Mouse (Mus musculus): ENCODE data around the gene Zfp760. TPM values are rescaled to one million over a fixed set of nuclear protein-coding genes. Genes with fewer than 3 reads are reported as not detected.
"Not testable (repeated sequence)": the region's sequence is repeated elsewhere in the genome, so short reads cannot be mapped to it uniquely, and the experiment has no call there.

The Zfp760 gene
- polyA plus RNA-seq, 1 experiment: 9.0 TPM

DNA sequence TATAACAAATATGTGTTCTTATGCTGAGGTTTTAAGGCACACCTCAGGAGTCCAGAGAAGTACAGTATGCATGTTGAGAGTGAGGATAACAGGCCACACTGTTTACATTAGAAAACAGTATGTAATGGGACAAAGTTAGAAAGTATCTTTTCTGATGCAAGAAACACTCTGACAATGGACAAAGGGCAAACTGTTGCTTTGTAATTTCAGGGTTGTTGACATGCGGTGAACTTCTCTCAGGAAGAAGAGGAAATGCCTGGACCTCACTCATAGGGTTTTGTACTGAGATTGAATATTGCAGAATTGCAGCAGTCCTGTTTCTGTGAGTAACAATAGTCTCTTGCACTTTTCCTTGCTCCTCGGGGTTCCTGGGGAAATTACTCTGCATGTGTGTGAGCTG lies 860 bp downstream of the Zfp760 start:
- H3K4me1 ChIP-seq (ENCODE audit: control insufficient read depth, insufficient read depth, low read length): 0 out of 2 replicates have a peak, but pooled peaks cover 3% of the 10 kb centered on the region
- no peak overlapping the region; the same call in 1 of the 2 replicates for H3K27ac ChIP-seq (ENCODE audit: insufficient read depth, low read length)
- TF ChIP-seq CTCF (IDR thresholded peaks at IDR 0.05; ENCODE audit: borderline replicate concordance, insufficient read depth, low read length) (no peak), POLR2A (IDR thresholded peaks at IDR 0.05; ENCODE audit: low read depth, low read length) (no peak)
- peak overlapping the region; percentile 93 for H3K4me3 ChIP-seq (ENCODE audit: insufficient read depth, low read length)

DNA sequence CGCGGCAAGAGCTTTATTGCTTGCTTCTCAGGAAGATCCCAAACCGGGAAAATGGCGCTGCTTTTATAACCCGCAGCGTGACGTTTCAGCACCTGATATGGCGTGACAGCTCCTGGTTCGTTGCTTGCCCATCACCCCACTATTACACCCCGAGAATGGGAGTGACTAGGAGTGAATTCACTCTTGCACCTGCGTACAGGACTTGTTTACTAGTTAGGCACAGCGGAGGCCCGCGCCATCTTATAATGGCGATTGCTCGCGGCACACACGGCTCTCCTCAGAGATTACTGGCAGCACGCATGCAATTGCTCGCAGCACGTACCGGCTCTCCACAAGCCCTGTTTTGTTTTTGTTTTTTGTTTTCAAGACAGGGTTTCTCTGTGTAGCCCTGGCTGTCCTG lies 23.0 kb downstream of the Zfp760 start, which contains the start of gene Zfp229:
Zfp229 (plus strand) TSS at position 301 of the 400 bp plus-strand sequence.
- H3K4me1 ChIP-seq (ENCODE audit: control insufficient read depth, insufficient read depth, low read length); H3K27ac ChIP-seq (ENCODE audit: insufficient read depth, low read length); H3K4me3 ChIP-seq (ENCODE audit: insufficient read depth, low read length): not testable (repeated sequence)

DNA sequence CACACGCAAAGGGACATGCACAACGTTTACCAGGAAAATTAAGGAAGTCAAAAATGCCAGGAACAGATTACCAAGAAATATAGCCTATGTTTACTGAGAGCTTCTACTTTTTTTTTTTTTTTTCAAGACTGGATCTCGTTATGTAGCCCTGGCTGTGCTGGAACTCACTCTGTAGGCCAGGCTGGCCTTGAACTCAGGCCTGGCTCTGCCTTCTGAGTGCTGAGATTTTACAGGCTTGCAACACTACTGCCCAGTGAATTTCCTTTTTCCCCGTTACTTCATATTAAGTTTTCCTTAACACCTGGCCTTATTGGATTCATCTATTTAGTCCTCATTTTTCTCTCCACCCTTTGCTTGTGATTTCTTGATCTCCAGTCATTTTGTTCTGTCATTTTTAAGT lies 25.5 kb downstream of the Zfp760 start:
- peak overlapping the region; percentile 75; the same call in 1 of the 2 replicates for H3K4me3 ChIP-seq (ENCODE audit: insufficient read depth, low read length)
- TF ChIP-seq CTCF (IDR thresholded peaks at IDR 0.05; ENCODE audit: borderline replicate concordance, insufficient read depth, low read length) (no peak), POLR2A (IDR thresholded peaks at IDR 0.05; ENCODE audit: low read depth, low read length) (no peak)
- H3K27ac ChIP-seq (ENCODE audit: insufficient read depth, low read length): peak overlapping the region; percentile 68; the same call in 1 of the 2 replicates
- peaks cover 2% of the 10 kb centered on the region for H3K4me1 ChIP-seq (ENCODE audit: control insufficient read depth, insufficient read depth, low read length)

DNA sequence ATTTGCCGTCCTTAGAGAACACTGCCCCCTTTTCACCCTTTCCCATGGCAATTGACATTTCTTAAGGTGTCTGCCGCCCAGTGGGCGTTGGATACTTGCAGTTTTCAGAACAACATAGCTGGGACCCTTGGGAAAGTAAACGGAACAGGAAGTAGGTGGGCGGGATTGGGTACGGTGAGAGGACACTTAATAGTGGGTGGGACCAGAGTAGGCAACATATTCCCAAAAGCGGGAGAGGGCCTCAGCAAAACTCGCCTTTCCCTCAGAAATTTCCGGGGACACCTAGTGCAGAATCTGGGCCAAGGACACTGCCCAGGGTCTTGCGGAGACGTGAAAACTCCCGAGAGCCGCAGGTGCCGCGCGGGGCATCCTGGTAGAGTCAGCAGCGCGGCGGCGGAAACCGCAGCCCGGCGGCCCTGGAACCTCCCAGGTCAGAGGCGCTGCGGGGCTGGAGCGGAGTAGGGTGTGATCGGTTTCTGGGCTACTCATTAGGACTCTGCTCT lies 26.0 kb downstream of the Zfp760 start:
- TF ChIP-seq CTCF (IDR thresholded peaks at IDR 0.05; ENCODE audit: borderline replicate concordance, insufficient read depth, low read length) (no peak), POLR2A (IDR thresholded peaks at IDR 0.05; ENCODE audit: low read depth, low read length) (peak; percentile 78)
- Histone ChIP-seq H3K4me3 (ENCODE audit: insufficient read depth, low read length) (peak overlapping the region; percentile 75), H3K4me1 (ENCODE audit: control insufficient read depth, insufficient read depth, low read length) (peaks cover 2% of the 10 kb centered on the region), H3K27ac (ENCODE audit: insufficient read depth, low read length) (peak overlapping the region; percentile 68)

DNA sequence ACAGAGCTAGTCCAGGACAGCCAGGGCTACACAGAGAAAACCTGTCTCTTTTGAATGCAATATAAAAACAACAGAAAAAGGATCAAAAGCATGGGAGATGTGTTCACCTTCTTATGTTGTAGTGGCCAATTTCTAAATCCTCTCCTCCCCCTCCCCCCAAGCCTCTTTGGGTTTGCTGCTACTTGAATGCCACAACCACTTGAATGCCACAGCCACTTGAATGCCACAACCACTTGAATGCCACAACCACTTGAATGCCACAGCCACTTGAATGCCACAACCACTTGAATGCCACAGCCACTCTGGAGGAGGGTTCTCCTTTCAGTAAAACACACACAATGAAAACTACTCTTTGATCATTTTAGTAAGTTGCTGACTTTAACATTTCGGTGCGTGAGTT lies 45.2 kb downstream of the Zfp760 start:
- 0 out of 2 replicates have a peak, but pooled peaks cover 3% of the 10 kb centered on the region for H3K4me1 ChIP-seq (ENCODE audit: control insufficient read depth, insufficient read depth, low read length)
- H3K4me3 ChIP-seq (ENCODE audit: insufficient read depth, low read length): no peak overlapping the region
- TF ChIP-seq POLR2A (IDR thresholded peaks at IDR 0.05; ENCODE audit: low read depth, low read length): no peak
- no peak overlapping the region for H3K27ac ChIP-seq (ENCODE audit: insufficient read depth, low read length)

DNA sequence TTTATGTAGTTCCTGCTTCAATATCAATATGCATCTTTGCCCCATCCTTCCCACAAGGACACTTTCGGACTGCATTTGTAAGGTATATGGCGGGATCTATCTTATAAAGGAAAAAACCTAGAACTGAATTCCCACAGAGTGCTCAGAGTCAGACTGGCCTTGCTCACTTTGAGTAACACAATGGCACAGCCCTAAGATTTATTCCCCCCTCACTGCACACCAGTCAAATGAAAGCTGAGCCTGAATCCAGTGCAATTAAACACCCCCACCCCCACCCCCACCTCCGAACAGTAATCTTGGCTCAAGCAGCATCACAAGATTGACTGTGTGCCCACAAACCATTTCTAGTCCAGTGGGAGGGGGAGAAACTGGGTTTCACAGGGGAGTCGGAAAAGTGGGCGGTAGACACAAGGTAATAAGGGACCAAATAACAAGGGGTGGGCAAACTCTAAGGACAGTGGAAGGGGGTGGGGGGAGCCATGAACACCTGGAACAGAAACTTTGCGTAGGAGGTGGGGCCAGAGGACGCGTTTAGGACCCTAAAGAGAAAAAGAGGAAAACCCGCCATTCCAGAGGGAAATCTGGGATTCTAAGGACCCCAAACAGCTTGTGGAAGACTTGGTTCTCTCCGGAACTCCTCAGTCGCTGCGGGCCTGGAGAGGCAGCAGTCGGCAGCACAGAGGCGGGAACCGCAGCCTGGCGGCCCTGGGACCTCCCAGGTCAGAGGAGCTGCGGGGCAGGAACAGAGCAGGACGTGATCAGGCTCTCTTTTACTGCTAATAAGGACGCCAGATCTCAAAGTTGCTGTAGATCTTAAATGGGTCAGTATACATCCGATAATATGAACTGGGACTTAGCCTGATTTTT lies 46.0 kb downstream of the Zfp760 start:
- no peak overlapping the region for H3K27ac ChIP-seq (ENCODE audit: insufficient read depth, low read length)
- no peak for TF ChIP-seq CTCF (IDR thresholded peaks at IDR 0.05; ENCODE audit: borderline replicate concordance, insufficient read depth, low read length)
- TF ChIP-seq POLR2A (IDR thresholded peaks at IDR 0.05; ENCODE audit: low read depth, low read length): no peak
- 0 out of 2 replicates have a peak, but pooled peaks cover 3% of the 10 kb centered on the region for H3K4me1 ChIP-seq (ENCODE audit: control insufficient read depth, insufficient read depth, low read length)
- H3K4me3 ChIP-seq (ENCODE audit: insufficient read depth, low read length): no peak overlapping the region

DNA sequence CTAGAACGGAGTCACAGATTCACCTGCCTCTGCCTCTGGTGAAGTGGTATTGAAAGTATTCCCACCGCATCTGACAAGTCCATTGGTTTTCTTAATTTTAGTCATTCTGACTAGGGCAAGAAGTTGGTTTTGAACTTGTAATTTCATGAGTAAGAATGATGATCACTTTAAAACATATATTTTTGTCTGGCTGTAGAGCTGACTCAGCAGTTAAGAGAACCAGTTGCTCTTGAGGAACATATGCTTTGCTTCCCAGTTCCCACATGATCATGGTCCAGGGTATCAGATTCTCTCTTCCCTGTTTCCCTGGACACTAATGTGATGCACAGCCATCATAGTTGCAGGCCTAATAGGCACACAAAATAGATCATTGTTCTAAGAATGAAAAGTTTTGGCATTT lies 62.8 kb downstream of the Zfp760 start:
- H3K4me1 ChIP-seq (ENCODE audit: control insufficient read depth, insufficient read depth, low read length): no peaks in the 10 kb centered on the region
- H3K4me3 ChIP-seq (ENCODE audit: insufficient read depth, low read length): no peak overlapping the region
- no peak overlapping the region for H3K27ac ChIP-seq (ENCODE audit: insufficient read depth, low read length)
- TF ChIP-seq CTCF (IDR thresholded peaks at IDR 0.05; ENCODE audit: borderline replicate concordance, insufficient read depth, low read length) (no peak), POLR2A (IDR thresholded peaks at IDR 0.05; ENCODE audit: low read depth, low read length) (no peak)

Other genes starting within 250 kb of the Zfp760 start
- gene Zfp53, start 218.7 kb upstream of the Zfp760 start, polyA plus RNA-seq (2011; ENCODE audit: insufficient read length, low read depth, missing spikeins): 10.8 and 14.7 TPM in 2 replicates
- 17.9 and 29.4 TPM in 2 replicates for gene Zfp52, start 172.2 kb upstream of the Zfp760 start, polyA plus RNA-seq (2011; ENCODE audit: insufficient read length, low read depth, missing spikeins)
- 23.9 and 28.2 TPM in 2 replicates for gene Zfp948, start 140.7 kb upstream of the Zfp760 start, polyA plus RNA-seq (2011; ENCODE audit: insufficient read length, low read depth, missing spikeins)
- 2.9 and 4.6 TPM in 2 replicates for gene Zfp983, start 57.1 kb upstream of the Zfp760 start, polyA plus RNA-seq (2011; ENCODE audit: insufficient read length, low read depth, missing spikeins)
- gene Gm10226, start 15.9 kb upstream of the Zfp760 start, polyA plus RNA-seq (2011; ENCODE audit: insufficient read length, low read depth, missing spikeins): 4.2 and 10.9 TPM in 2 replicates
- gene Zfp229, start 23.1 kb downstream of the Zfp760 start, polyA plus RNA-seq (2011; ENCODE audit: insufficient read length, low read depth, missing spikeins): 7.1 and 9.9 TPM in 2 replicates
- 5.3 and 7.6 TPM in 2 replicates for gene Zfp820, start 138.0 kb downstream of the Zfp760 start, polyA plus RNA-seq (2011; ENCODE audit: insufficient read length, low read depth, missing spikeins)
- gene Zfp995, start 202.2 kb downstream of the Zfp760 start, polyA plus RNA-seq (2011; ENCODE audit: insufficient read length, low read depth, missing spikeins): 11.4 and 12.6 TPM in 2 replicates

Measured in embryonic fibroblast, embryonic 13.5 days (primary cell).